Mouse (Mus musculus) hindbrain, embryonic 14.5 days (tissue): ENCODE results near the gene Cisd1. TPM values are rescaled to one million over a fixed set of nuclear protein-coding genes. Genes with fewer than 3 reads are reported as not detected.

ENCODE experiments used
- ATAC-seq: fragments of 200-750 bp; cut with Nextera tagmentation; 2 replicates; pipeline ENCODE4 v1.8.0; 2017; ENCODE audit warnings: moderate number of reproducible peaks, mild to moderate bottlenecking, moderate TSS enrichment, moderate library complexity; ENCODE audit not compliant: low FRiP score
- DNase-seq: peaks from one replicate; pipeline ENCODE4 v3.0.0-alpha.2; 2015; ENCODE audit warnings: low spot score
- H3K27ac ChIP-seq: fragments of 300-500 bp; sonication (generic); 2 replicates; pipeline ENCODE4 v1.5.1; 2014; ENCODE audit warnings: mild to moderate bottlenecking, moderate library complexity
- H3K27me3 ChIP-seq: fragments of 300-500 bp; sonication (generic); 2 replicates; pipeline ENCODE4 v1.6.1; 2014; ENCODE audit warnings: mild to moderate bottlenecking, low read length, mixed read lengths; ENCODE audit not compliant: control insufficient read depth, insufficient read depth
- H3K36me3 ChIP-seq: fragments of 300-500 bp; sonication (generic); replicated peaks from 2 replicates; pipeline ENCODE4 v1.6.1; 2014; ENCODE audit not compliant: control insufficient read depth, insufficient read depth
- H3K4me1 ChIP-seq: fragments of 300-500 bp; sonication (generic); replicated peaks from 2 replicates; pipeline ENCODE4 v1.6.1; 2014; ENCODE audit warnings: antibody characterized with exemption, low read length, mixed read lengths; ENCODE audit not compliant: control insufficient read depth, insufficient read depth
- H3K4me2 ChIP-seq: fragments of 300-500 bp; sonication (generic); replicated peaks from 2 replicates; pipeline ENCODE4 v1.6.1; 2014; ENCODE audit warnings: mild to moderate bottlenecking, moderate library complexity
- H3K4me3 ChIP-seq: fragments of 300-500 bp; sonication (generic); replicated peaks from 2 replicates; pipeline ENCODE4 v1.5.1; 2014; ENCODE audit warnings: mild to moderate bottlenecking, low read length
- H3K9ac ChIP-seq: fragments of 300-500 bp; sonication (generic); 2 replicates; pipeline ENCODE4 v1.6.1; 2014
- H3K9me3 ChIP-seq: fragments of 300-500 bp; sonication (generic); 2 replicates; pipeline ENCODE4 v1.6.1; 2016; ENCODE audit warnings: low read length; ENCODE audit not compliant: control insufficient read depth
- WGBS: fragments of 180-500 bp; shearing (Covaris S2); extraction: QIAGEN DNeasy Blood & Tissue Kit; methylation state at CpG from one replicate; pipeline ENCODE4 v1.1.7; 2014; 5-methylcytosine and 5-hydroxymethylcytosine counted together
- polyA plus RNA-seq: library from polyadenylated mRNA; unstranded; fragments of >200 nt; fragmentation: Nextera tagmentation; extraction: Ambion mirVana; gene quantifications from 2 replicates; pipeline ENCODE4 v1.2.1, GENCODE M21; 2014

The Cisd1 gene
- polyA plus RNA-seq, 1 experiment from 2014 or later: 319 TPM

GRCm38 (mm10) chr10:71332376-71332775 is 12.4 kb downstream of the Cisd1 start:
- H3K36me3 ChIP-seq: peaks cover 63% of the 10 kb centered on the region
- no peak overlapping the region for H3K9ac ChIP-seq
- no peaks in the 10 kb centered on the region for H3K9me3 ChIP-seq
- no peak overlapping the region for H3K27ac ChIP-seq
- WGBS: 95% methylated on average over 4 of the region's 4 CpGs
- no peak overlapping the region for H3K4me2 ChIP-seq
- no peak for DNase-seq
- no peak overlapping the region for H3K4me3 ChIP-seq
- no peaks in the 10 kb centered on the region for H3K27me3 ChIP-seq
- H3K4me1 ChIP-seq: no peaks in the 10 kb centered on the region
- no peak for ATAC-seq

GRCm38 (mm10) chr10:71331908-71332307 is 12.8 kb downstream of the Cisd1 start:
- Histone ChIP-seq H3K27me3 (no peaks in the 10 kb centered on the region), H3K4me3 (no peak overlapping the region), H3K9me3 (no peaks in the 10 kb centered on the region), H3K4me2 (no peak overlapping the region), H3K27ac (no peak overlapping the region), H3K4me1 (no peaks in the 10 kb centered on the region), H3K36me3 (peaks cover 63% of the 10 kb centered on the region), H3K9ac (no peak overlapping the region)
- ATAC-seq (no peak), DNase-seq (no peak)
- 96% methylated on average over 7 of the region's 7 CpGs for WGBS

GRCm38 (mm10) chr10:71330070-71330469 is 14.7 kb downstream of the Cisd1 start:
- Histone ChIP-seq H3K4me2 (no peak overlapping the region), H3K27me3 (no peaks in the 10 kb centered on the region), H3K4me1 (no peaks in the 10 kb centered on the region), H3K27ac (no peak overlapping the region), H3K4me3 (no peak overlapping the region), H3K9ac (no peak overlapping the region), H3K9me3 (no peaks in the 10 kb centered on the region), H3K36me3 (peaks cover 49% of the 10 kb centered on the region)
- DNase-seq (no peak), ATAC-seq (no peak)
- 95% methylated on average over 12 of the region's 12 CpGs for WGBS

GRCm38 (mm10) chr10:71329295-71329694 is 15.5 kb downstream of the Cisd1 start:
- 92% methylated on average over 6 of the region's 6 CpGs for WGBS
- no peaks in the 10 kb centered on the region for H3K9me3 ChIP-seq
- DNase-seq: no peak
- no peak overlapping the region for H3K27ac ChIP-seq
- peaks cover 41% of the 10 kb centered on the region for H3K36me3 ChIP-seq
- no peaks in the 10 kb centered on the region for H3K27me3 ChIP-seq
- no peak for ATAC-seq
- no peaks in the 10 kb centered on the region for H3K4me1 ChIP-seq
- H3K9ac ChIP-seq: no peak overlapping the region
- no peak overlapping the region for H3K4me3 ChIP-seq
- no peak overlapping the region for H3K4me2 ChIP-seq

GRCm38 (mm10) chr10:71328870-71329269 is 15.9 kb downstream of the Cisd1 start:
- Histone ChIP-seq H3K9me3 (no peaks in the 10 kb centered on the region), H3K27ac (no peak overlapping the region), H3K27me3 (no peaks in the 10 kb centered on the region), H3K4me1 (no peaks in the 10 kb centered on the region), H3K4me2 (no peak overlapping the region), H3K36me3 (peaks cover 37% of the 10 kb centered on the region), H3K4me3 (no peak overlapping the region), H3K9ac (no peak overlapping the region)
- ATAC-seq: no peak
- DNase-seq: no peak
- WGBS: 95% methylated on average over 5 of the region's 5 CpGs

GRCm38 (mm10) chr10:71328382-71328781 is 16.4 kb downstream of the Cisd1 start:
- H3K36me3 ChIP-seq: peaks cover 33% of the 10 kb centered on the region
- ATAC-seq (no peak), DNase-seq (no peak)
- no peak overlapping the region for H3K9ac ChIP-seq
- H3K4me2 ChIP-seq: no peak overlapping the region
- 87% methylated on average over 6 of the region's 6 CpGs for WGBS
- H3K4me3 ChIP-seq: no peak overlapping the region
- H3K27ac ChIP-seq: no peak overlapping the region
- no peaks in the 10 kb centered on the region for H3K27me3 ChIP-seq
- no peaks in the 10 kb centered on the region for H3K4me1 ChIP-seq
- no peaks in the 10 kb centered on the region for H3K9me3 ChIP-seq

GRCm38 (mm10) chr10:71327386-71327785 is 17.4 kb downstream of the Cisd1 start:
- H3K4me1 ChIP-seq: no peaks in the 10 kb centered on the region
- no peaks in the 10 kb centered on the region for H3K27me3 ChIP-seq
- peaks cover 30% of the 10 kb centered on the region for H3K36me3 ChIP-seq
- H3K9ac ChIP-seq: no peak overlapping the region
- DNase-seq (no peak), ATAC-seq (no peak)
- 74% methylated on average over 10 of the region's 10 CpGs for WGBS
- H3K4me2 ChIP-seq: no peak overlapping the region
- H3K9me3 ChIP-seq: no peaks in the 10 kb centered on the region
- no peak overlapping the region for H3K4me3 ChIP-seq
- no peak overlapping the region for H3K27ac ChIP-seq

- H3K4me2 ChIP-seq: no peak overlapping the region
- peaks cover 29% of the 10 kb centered on the region for H3K36me3 ChIP-seq
- no peak overlapping the region for H3K9ac ChIP-seq
- 15% methylated on average over 7 of the region's 7 CpGs for WGBS
- H3K4me1 ChIP-seq: no peaks in the 10 kb centered on the region
- H3K9me3 ChIP-seq: no peaks in the 10 kb centered on the region
- no peak overlapping the region for H3K27ac ChIP-seq
- H3K27me3 ChIP-seq: no peaks in the 10 kb centered on the region
- peak; percentile 86 for DNase-seq
- ATAC-seq: no peak; the same call in 1 of the 2 replicates
- H3K4me3 ChIP-seq: no peak overlapping the region
Observed at GRCm38 (mm10) chr10:71326789-71327188, 18.0 kb downstream of the Cisd1 start.

GRCm38 (mm10) chr10:71326123-71326522 is 18.6 kb downstream of the Cisd1 start:
- Histone ChIP-seq H3K9ac (no peak overlapping the region), H3K4me1 (no peaks in the 10 kb centered on the region), H3K36me3 (peaks cover 28% of the 10 kb centered on the region), H3K4me3 (no peak overlapping the region), H3K9me3 (no peaks in the 10 kb centered on the region), H3K27me3 (no peaks in the 10 kb centered on the region), H3K4me2 (no peak overlapping the region), H3K27ac (no peak overlapping the region)
- no peak for ATAC-seq
- 84% methylated on average over 7 of the region's 7 CpGs for WGBS
- DNase-seq: no peak

- H3K4me2 ChIP-seq: no peak overlapping the region
- no peak for ATAC-seq
- DNase-seq: no peak
Observed at GRCm38 (mm10) chr10:71323669-71324068, 21.1 kb downstream of the Cisd1 start.

More at GRCm38 (mm10) chr10:71323669-71324068, 21.1 kb downstream of the Cisd1 start:
- no peak overlapping the region for H3K27ac ChIP-seq
- H3K27me3 ChIP-seq: no peaks in the 10 kb centered on the region
- WGBS: 89% methylated on average over 8 of the region's 8 CpGs
- no peak overlapping the region for H3K4me3 ChIP-seq
- H3K9ac ChIP-seq: no peak overlapping the region
- 0 out of 2 replicates have a peak, but pooled peaks cover 3% of the 10 kb centered on the region for H3K36me3 ChIP-seq
- no peaks in the 10 kb centered on the region for H3K4me1 ChIP-seq
- no peaks in the 10 kb centered on the region for H3K9me3 ChIP-seq
